Mouse (Mus musculus) cortical plate, adult 2 months (tissue): ENCODE measurements around the gene Pnkd.

Experiments
- CTCF ChIP-seq: fragments of 200-500 bp; IDR thresholded peaks from 2 replicates; pipeline ENCODE4 v1.5.1; 2011; ENCODE audit warnings: mild to moderate bottlenecking, control low read depth, low read length; ENCODE audit not compliant: insufficient read depth; ENCODE audit errors: extremely low read depth
- POLR2A ChIP-seq: fragments of 200-500 bp; IDR thresholded peaks from 2 replicates; pipeline ENCODE4 v1.6.1; 2011; ENCODE audit warnings: mild to moderate bottlenecking, low read length, control low read depth; ENCODE audit not compliant: insufficient read depth; ENCODE audit errors: extremely low read depth

DNA sequence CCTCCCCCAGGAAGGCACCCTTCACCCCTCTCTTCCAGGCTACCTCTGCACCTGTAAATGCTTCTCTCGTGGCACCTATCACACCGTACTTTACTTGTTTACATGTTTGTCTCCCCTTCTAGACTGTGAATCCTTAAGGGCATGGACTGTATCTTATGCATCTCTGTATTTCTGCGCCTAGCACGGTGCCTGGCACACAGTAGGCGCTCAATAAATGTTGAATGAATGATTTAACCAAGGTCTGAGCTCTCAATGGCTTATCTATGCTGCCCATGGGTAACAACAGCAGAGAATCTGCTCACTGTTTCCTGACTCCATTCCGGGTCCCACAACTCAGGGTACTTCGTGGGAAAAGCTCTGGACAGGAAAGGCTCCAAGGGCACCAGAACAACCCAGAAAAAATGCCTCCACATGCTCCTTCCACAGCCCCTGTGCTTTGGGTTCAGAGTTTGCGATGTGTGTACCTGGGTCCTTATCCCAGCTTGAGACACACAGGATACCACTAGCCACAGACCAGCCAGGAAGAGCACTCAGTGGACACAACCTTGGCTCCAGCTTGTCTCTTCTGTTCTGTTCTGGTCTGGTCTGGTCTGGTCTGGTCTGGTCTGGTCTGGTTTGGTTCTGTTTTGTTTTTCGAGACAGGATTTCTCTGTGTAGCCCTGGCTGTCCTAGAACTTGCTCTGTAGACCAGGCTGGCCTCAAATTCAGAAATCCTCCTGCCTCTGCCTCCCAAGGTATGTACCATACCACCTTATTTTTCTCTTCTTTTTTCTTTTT, 68.9 kb downstream of the Pnkd start:
- TF ChIP-seq POLR2A = no peak
- TF ChIP-seq CTCF = no peak
